Comparison of ENCODE assay signal across 9 mouse cellular contexts in the genomic region with DNA sequence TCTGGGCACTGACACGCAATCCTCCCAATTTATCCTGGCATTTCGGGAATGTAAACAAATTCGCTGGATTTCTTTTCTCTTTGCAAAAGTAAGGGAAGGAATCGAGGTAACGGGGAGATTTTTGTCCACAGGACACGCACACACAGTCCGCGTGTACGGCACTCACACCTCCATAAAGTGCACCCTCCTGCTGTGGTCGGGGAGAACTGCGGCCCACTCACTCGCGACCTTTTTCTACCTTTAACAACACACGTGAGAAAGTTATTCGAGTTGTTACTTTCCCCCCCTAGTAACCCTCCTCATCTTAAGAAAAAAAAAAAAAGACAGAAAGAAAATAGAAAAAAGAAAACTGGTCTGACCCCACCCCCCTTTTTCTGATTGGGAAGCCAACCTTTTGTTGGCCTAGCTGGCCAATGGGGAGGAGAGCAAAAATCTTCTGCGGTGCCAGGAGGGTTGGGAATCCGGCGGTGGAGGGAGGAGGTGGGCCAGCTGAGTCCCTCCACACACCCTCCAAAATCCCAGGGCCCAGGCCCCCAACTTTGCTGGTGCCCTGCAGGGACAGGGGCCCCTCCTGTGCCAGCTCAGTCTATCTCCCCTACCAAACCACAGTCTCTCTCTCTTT. TPM values are rescaled to one million over a fixed set of nuclear protein-coding genes. Genes with fewer than 3 reads are reported as not detected.
DNase-seq lines count a peak whose midpoint lies in the region; ATAC-seq and TF ChIP-seq lines count a peak whose summit lies in the region.
"Had no signal": no experiment of that assay in that cellular context is flagged by ENCODE, and none has a peak within 500 bp of the region (broad histone marks: within the 10 kb centered on the region; RNA-seq: fewer than 3 reads in every experiment).

No protein-coding gene starts in this region.

- peaks cover 10% of the 10 kb centered on the region for H3K36me3 ChIP-seq in kidney, embryonic 16.5 days (ENCODE audit: insufficient read depth, low read length)
- H3K36me3 ChIP-seq in hindbrain, embryonic 16.5 days (ENCODE audit: control insufficient read depth, insufficient read depth, low read length) = no peaks in the 10 kb centered on the region
- H3K36me3 ChIP-seq in midbrain, postnatal 0 days (ENCODE audit: insufficient read depth, low read length) = peaks cover 8% of the 10 kb centered on the region

- no peaks in the 10 kb centered on the region for H3K9me3 ChIP-seq in kidney, embryonic 16.5 days (ENCODE audit: low read length)
- H3K9me3 ChIP-seq in hindbrain, embryonic 16.5 days (ENCODE audit: control insufficient read depth, low read length) = no peaks in the 10 kb centered on the region
- H3K9me3 ChIP-seq in midbrain, postnatal 0 days (ENCODE audit: low read length) = no peaks in the 10 kb centered on the region

- H3K9ac ChIP-seq in kidney, embryonic 16.5 days (replicated peaks; ENCODE audit: low read length) = no peak overlapping the region; the same call in 1 of the 2 replicates
- H3K9ac ChIP-seq in hindbrain, embryonic 16.5 days (ENCODE audit: low read depth, low read length) = 0 out of 2 replicates have a peak overlapping the region, but pooled peaks have one; percentile 18
- no peak overlapping the region for H3K9ac ChIP-seq in midbrain, postnatal 0 days (replicated peaks; ENCODE audit: low read length, poor library complexity, severe bottlenecking)

- H3K4me2 ChIP-seq in kidney, embryonic 16.5 days (replicated peaks; ENCODE audit: low read depth, low read length) = peak overlapping the region; percentile 87
- H3K4me2 ChIP-seq in hindbrain, embryonic 16.5 days (ENCODE audit: low read length) = peak overlapping the region; percentile 69
- peak overlapping the region; percentile 58 for H3K4me2 ChIP-seq in midbrain, postnatal 0 days (ENCODE audit: low read depth, low read length, poor library complexity, severe bottlenecking)

- H3K27ac ChIP-seq in kidney, embryonic 16.5 days (ENCODE audit: low read length) = no peak overlapping the region
- no peak overlapping the region for H3K27ac ChIP-seq in hindbrain, embryonic 16.5 days (ENCODE audit: low read depth, low read length)
- no peak overlapping the region for H3K27ac ChIP-seq in midbrain, postnatal 0 days (ENCODE audit: low read depth, low read length)
- no peak overlapping the region for H3K27ac ChIP-seq in layer of hippocampus, adult 2 months

- peaks cover 69% of the 10 kb centered on the region for H3K27me3 ChIP-seq in kidney, embryonic 16.5 days (ENCODE audit: insufficient read depth, low read length)
- peaks cover 36% of the 10 kb centered on the region for H3K27me3 ChIP-seq in hindbrain, embryonic 16.5 days (replicated peaks; ENCODE audit: control insufficient read depth, insufficient read depth, low read length)
- peaks cover 26% of the 10 kb centered on the region for H3K27me3 ChIP-seq in midbrain, postnatal 0 days (ENCODE audit: insufficient read depth, low read length)

- H3K4me3 ChIP-seq in kidney, embryonic 16.5 days (ENCODE audit: low read length) = peak overlapping the region; percentile 59
- H3K4me3 ChIP-seq in hindbrain, embryonic 16.5 days (ENCODE audit: low read length) = peak overlapping the region; percentile 43
- H3K4me3 ChIP-seq in midbrain, postnatal 0 days (ENCODE audit: low read depth, low read length) = peak overlapping the region; percentile 32; the same call in 1 of the 2 replicates
- H3K4me3 ChIP-seq in layer of hippocampus, adult 2 months = no peak overlapping the region; the same call in 1 of the 2 replicates

- no peak for DNase-seq in kidney, postnatal 14 days
- peak; percentile 73 for DNase-seq in embryo, embryonic 11 days
- no peak for DNase-seq in midbrain, postnatal 0 days (ENCODE audit: low spot score)
- DNase-seq in frontal cortex, postnatal 36 days (ENCODE audit: low spot score in 2 of 2) = no peak
- DNase-seq in adrenal gland, adult 8-10 months = no peak
- DNase-seq in layer of hippocampus, adult 2 months (ENCODE audit: low spot score in 2 of 2) = no peak

- WGBS in kidney, embryonic 16.5 days = 14% methylated on average over 18 of the region's 18 CpGs
- 22% methylated on average over 18 of the region's 18 CpGs for WGBS in hindbrain, embryonic 16.5 days
- 41% methylated on average over 18 of the region's 18 CpGs for WGBS in midbrain, postnatal 0 days

- H3K4me1 ChIP-seq in kidney, embryonic 16.5 days (ENCODE audit: insufficient read depth, low read length) = peaks cover 44% of the 10 kb centered on the region
- H3K4me1 ChIP-seq in hindbrain, embryonic 16.5 days (ENCODE audit: control insufficient read depth, insufficient read depth, low read depth, low read length) = peaks cover 43% of the 10 kb centered on the region
- peaks cover 21% of the 10 kb centered on the region; the same call in 1 of the 2 replicates for H3K4me1 ChIP-seq in midbrain, postnatal 0 days (ENCODE audit: insufficient read depth, low read length)

- TF ChIP-seq CTCF in midbrain, postnatal 0 days (IDR thresholded peaks at IDR 0.05) = peak; percentile 13; the same call in 1 of the 2 replicates
- no peak for TF ChIP-seq CTCF in layer of hippocampus, adult 2 months (conservative IDR thresholded peaks at IDR 0.05)

- no peak for ATAC-seq in kidney, embryonic 16.5 days (ENCODE audit: low FRiP score, low TSS enrichment)
- no peak for ATAC-seq in hindbrain, embryonic 16.5 days
- ATAC-seq in midbrain, postnatal 0 days (ENCODE audit: low FRiP score) = no peak

RNA-seq across cellular contexts. Expression of gene Cbx8, which starts 2.9 kb away (rescaled TPM):
- polyA plus RNA-seq in kidney, embryonic 16.5 days (2015; fragmentation: Nextera tagmentation; extraction: Ambion mirVana) = 8.2 and 8.5 TPM in 2 replicates
- 8.5 and 9.5 TPM in 2 replicates for polyA plus RNA-seq in hindbrain, embryonic 16.5 days (2015; fragmentation: Nextera tagmentation; extraction: Ambion mirVana)
- 14.9 and 15.5 TPM in 2 replicates for total RNA-seq in midbrain, postnatal 0 days (2014; rRNA removed)
- polyA plus RNA-seq in midbrain, postnatal 0 days (2015; fragmentation: Nextera tagmentation; extraction: Ambion mirVana) = 6.8 and 7.6 TPM in 2 replicates
- 10 to 100 TPM; 15.3 to 24.0 (median 16.5) TPM for total RNA-seq in adrenal gland, adult 8-10 months (2022)
- total RNA-seq in layer of hippocampus, adult 2 months (2021) = 10 to 100 TPM; 10.2 to 11.3 TPM

RNA-seq across cellular contexts. Expression of gene Cbx2, which starts 15.1 kb away (rescaled TPM):
- polyA plus RNA-seq in kidney, embryonic 16.5 days (2015; fragmentation: Nextera tagmentation; extraction: Ambion mirVana) = 35.5 and 37.3 TPM in 2 replicates
- polyA plus RNA-seq in hindbrain, embryonic 16.5 days (2015; fragmentation: Nextera tagmentation; extraction: Ambion mirVana) = 10.7 and 14.0 TPM in 2 replicates
- total RNA-seq in midbrain, postnatal 0 days (2014; rRNA removed) = 9.6 and 10.6 TPM in 2 replicates
- 5.6 and 6.7 TPM in 2 replicates for polyA plus RNA-seq in midbrain, postnatal 0 days (2015; fragmentation: Nextera tagmentation; extraction: Ambion mirVana)
- total RNA-seq in adrenal gland, adult 8-10 months (2022) = 1 to 10 TPM; 4.6 to 8.1 (median 5.6) TPM
- total RNA-seq in layer of hippocampus, adult 2 months (2021) = 1 to 10 TPM; 2.9 to 3.1 TPM

RNA-seq across cellular contexts. Expression of gene Cbx4, which starts 48.1 kb away (rescaled TPM):
- polyA plus RNA-seq in kidney, embryonic 16.5 days (2015; fragmentation: Nextera tagmentation; extraction: Ambion mirVana) = 9.9 and 10.9 TPM in 2 replicates
- 23.4 and 24.8 TPM in 2 replicates for polyA plus RNA-seq in hindbrain, embryonic 16.5 days (2015; fragmentation: Nextera tagmentation; extraction: Ambion mirVana)
- 48.6 and 53.4 TPM in 2 replicates for total RNA-seq in midbrain, postnatal 0 days (2014; rRNA removed)
- polyA plus RNA-seq in midbrain, postnatal 0 days (2015; fragmentation: Nextera tagmentation; extraction: Ambion mirVana) = 30.5 TPM in 2 replicates
- total RNA-seq in adrenal gland, adult 8-10 months (2022) = 100 to 1,000 TPM in 1 of 4 experiments, 10 to 100 TPM in 3; 70.8 to 227 (median 87.4) TPM
- total RNA-seq in layer of hippocampus, adult 2 months (2021) = 10 to 100 TPM; 53.7 to 60.4 TPM

RNA-seq across cellular contexts. Expression of gene Enpp7, which starts 49.9 kb away (rescaled TPM):
- polyA plus RNA-seq in kidney, embryonic 16.5 days (2015; fragmentation: Nextera tagmentation; extraction: Ambion mirVana) = not detected in 2 replicates
- not detected in 2 replicates for polyA plus RNA-seq in hindbrain, embryonic 16.5 days (2015; fragmentation: Nextera tagmentation; extraction: Ambion mirVana)
- not detected in 2 replicates for total RNA-seq in midbrain, postnatal 0 days (2014; rRNA removed)
- polyA plus RNA-seq in midbrain, postnatal 0 days (2015; fragmentation: Nextera tagmentation; extraction: Ambion mirVana) = not detected in 2 replicates
- not detected for total RNA-seq in adrenal gland, adult 8-10 months (2022)
- not detected for total RNA-seq in layer of hippocampus, adult 2 months (2021)
- total RNA-seq: gastrocnemius, postnatal 4 days had no signal
